Mouse (Mus musculus) right cerebral cortex, postnatal 4 days (tissue): ENCODE results near the gene Pold2.
A peak's percentile ranks its signal among the peaks of the same experiment; 100 is the strongest.

Experiments
- DNase-seq: peaks from one replicate; pipeline ENCODE4 v3.0.0-alpha.2; 2022

Pold2 gene

DNA sequence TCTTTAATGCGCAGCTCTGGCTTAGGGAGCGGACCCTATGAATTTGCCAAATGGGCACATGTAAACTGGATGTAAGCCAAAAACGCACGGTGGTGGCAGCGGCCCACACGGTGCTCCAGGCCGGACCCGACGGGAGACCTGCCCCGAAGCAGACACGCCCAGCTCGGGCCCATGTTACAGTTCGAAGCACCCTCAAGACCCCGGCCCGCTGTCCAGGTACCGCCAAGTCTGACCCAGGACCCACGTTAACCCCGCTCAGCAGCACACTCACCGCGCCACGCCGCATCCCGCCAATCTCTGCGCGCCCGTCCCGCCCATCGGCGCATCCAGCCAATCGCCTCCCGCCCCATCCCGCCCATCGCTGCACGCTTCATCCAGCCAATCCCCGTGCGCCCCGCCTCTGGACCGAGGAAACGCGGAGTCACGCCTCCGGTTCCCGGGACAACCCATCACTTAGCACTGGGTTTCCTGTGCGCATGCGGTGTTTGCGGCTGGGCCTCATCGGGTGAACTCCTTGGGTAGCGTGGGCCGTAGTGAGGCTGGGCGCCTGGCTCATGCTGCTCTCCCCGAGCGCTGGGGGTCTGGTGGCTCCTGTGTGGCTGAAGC lies at the start of gene Pold2:
Pold2 (minus strand) TSS at position 372 of the 606 bp plus-strand sequence.
- peak; percentile 96 for DNase-seq

GRCm38 (mm10) chr11:5926696-5927220 lies 48.7 kb upstream of the Pold2 start:
- no peak for DNase-seq

- no peak for DNase-seq
Measured at GRCm38 (mm10) chr11:5924699-5925098, 46.6 kb upstream of the Pold2 start.

- no peak for DNase-seq
Measured at GRCm38 (mm10) chr11:5920323-5920960, 42.4 kb upstream of the Pold2 start.

GRCm38 (mm10) chr11:5919606-5920005 lies 41.5 kb upstream of the Pold2 start:
- no peak for DNase-seq

- no peak for DNase-seq
Measured at GRCm38 (mm10) chr11:5918111-5918510, 40.0 kb upstream of the Pold2 start.

DNA sequence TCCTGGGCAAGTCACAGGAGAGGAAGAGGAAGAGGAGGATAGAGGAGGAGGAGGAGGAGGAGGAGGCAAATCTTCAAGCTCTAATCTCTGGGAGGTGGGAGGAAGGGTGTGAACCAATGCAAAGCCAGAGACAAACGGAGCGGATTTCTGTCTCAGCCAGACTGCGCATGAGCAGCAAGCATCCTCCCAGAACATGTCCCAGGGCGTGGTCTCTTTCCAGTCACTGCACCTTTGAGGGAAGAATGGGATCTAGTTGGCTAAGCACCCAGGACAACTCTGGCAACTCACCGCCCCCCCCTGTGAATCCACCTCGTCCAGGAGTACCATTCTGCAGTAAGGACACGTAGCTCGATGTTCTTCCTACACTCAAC lies 38.1 kb upstream of the Pold2 start:
- no peak for DNase-seq

DNA sequence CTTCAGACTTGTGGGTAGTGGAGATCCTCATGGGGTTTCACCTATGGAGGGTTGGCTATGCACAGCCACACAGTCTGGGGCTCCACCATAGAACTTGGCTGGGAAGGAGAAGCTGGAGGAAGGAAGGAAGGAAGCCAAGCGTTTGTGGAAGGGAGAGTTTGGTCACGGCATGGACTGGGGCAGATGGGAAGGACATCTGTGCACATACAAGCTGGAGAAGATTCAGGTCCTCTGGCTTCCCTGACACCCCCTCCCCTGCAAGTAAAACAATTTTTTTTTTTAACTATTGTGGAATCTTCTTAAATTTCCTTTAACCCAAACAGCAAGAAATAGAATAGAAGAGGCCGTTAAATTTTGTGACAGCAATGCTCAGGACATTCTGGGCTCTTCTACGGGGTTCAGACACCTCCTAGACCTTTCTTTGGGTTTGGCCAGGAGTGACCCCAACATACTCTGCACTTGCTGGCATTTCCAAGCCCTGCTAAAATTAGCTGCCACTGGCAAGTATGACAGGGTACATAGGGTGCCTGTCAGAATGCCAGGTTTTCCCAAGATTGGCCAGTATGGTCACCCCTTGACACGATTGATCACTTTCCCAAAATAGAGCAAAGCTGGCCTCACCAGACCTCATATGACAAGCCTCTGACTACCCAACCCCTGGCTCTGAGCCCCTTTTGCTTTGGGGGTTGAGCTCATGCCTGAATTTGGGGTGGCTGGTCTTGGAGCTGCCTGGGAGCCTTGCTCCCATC lies 37.5 kb upstream of the Pold2 start:
- no peak for DNase-seq

DNA sequence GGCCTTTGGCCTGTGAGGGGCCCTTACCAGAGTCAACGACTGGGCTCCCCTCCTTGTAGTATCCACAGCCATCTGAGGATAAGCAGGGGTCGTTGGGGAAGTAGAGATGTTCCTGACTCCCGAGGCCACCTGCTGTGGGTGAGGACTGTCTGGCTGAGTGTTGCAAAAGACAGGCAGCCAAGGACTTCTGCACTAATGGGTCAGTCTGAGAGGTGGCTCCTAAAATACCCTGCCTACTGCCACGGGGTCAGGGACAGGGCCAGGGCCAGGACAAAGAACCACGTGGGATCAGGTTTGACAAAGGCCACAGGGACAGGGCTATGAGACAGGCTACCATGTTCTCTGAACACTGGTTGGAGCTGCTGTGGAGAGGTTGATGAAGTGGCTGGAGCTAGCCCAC lies 36.8 kb upstream of the Pold2 start:
- DNase-seq: no peak

GRCm38 (mm10) chr11:5913936-5914335 lies 35.8 kb upstream of the Pold2 start:
- no peak for DNase-seq

GRCm38 (mm10) chr11:5913256-5913655 lies 35.2 kb upstream of the Pold2 start:
- DNase-seq: no peak

GRCm38 (mm10) chr11:5912635-5913034 lies 34.5 kb upstream of the Pold2 start:
- DNase-seq: peak; percentile 41

GRCm38 (mm10) chr11:5908642-5909041 lies 30.6 kb upstream of the Pold2 start:
- no peak for DNase-seq

GRCm38 (mm10) chr11:5907096-5907495 lies 29.0 kb upstream of the Pold2 start:
- DNase-seq: no peak

GRCm38 (mm10) chr11:5905778-5906518 lies 27.9 kb upstream of the Pold2 start:
- no peak for DNase-seq

DNA sequence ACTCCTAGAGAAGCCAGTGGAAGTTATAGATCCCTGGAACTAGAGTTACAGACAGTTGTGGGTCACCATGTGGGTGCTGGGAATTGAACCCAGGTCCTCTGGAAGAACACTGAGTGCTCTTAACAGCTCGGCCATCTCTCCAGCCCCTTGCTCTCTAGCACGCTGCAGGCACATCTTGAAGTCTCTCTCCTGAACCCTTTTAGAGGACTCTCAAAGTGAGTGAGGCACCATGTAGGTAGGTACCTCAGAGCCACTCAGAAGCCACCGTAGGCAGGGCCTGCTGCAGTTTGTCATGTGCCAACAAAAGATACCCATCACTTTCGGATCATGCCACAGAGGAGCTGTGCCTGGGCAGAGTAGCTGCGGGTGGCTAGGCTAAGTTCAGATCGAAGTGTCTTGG lies 26.8 kb upstream of the Pold2 start:
- no peak for DNase-seq

DNA sequence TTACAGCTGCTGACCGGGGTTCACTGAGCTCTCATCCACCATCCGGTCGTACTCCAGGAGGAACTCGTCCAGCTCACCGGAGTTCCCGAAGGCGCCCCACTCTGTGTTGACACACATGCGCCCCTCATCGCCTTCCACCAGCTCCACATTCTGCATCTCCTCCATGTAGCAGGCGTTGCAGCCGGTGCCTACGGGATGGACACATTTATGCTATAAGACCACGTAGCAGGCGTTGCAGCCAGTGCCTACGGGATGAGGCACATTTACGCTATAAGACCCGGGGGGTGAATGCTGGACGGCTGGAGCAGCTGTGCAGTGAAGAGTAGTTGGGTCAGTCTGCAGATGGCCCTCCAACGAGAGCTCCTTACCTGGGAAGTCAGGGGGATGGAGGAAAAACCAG lies 26.3 kb upstream of the Pold2 start:
- no peak for DNase-seq

DNA sequence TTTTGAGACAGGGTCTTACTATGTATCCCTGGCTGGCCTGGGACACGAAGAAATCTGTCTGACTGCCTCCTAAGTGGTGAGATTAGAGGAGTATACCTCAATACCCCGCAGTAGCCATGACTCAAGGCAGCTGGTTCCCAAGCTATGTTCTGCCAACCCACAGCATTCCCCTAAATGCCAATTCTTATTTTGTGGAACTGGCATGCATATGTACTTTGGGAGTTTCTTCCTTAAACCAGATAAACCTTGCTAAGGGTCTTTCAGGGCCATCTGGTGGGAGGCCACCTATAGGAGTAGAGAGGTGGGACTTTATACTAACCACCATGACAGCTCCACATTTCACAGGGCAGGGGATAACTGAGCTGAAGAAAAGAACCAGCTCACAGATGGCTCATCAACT lies 25.8 kb upstream of the Pold2 start:
- DNase-seq: no peak

- no peak for DNase-seq
Measured at GRCm38 (mm10) chr11:5902390-5902789, 24.3 kb upstream of the Pold2 start.

GRCm38 (mm10) chr11:5901950-5902349 lies 23.9 kb upstream of the Pold2 start:
- DNase-seq: peak; percentile 70

DNA sequence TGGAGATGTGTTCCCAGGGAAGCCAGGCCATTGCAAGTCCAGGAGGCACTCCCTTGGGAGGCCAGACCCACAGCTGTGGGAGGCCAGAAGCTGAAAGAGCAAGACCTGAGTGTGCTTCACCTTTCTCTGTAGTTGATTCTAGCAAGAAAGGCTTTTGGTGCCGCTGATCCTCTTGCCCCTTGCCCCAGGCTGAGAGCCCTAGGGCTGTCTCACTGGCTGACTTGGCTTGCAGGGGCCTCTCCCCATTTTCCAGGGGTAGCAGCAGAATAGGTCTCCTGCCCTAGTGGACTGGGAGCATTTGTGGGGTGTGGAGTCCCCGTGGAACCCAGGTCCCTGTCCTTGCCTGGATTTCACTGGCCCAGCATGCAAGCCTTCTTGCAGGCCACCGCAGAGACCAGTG lies 23.2 kb upstream of the Pold2 start:
- no peak for DNase-seq

DNA sequence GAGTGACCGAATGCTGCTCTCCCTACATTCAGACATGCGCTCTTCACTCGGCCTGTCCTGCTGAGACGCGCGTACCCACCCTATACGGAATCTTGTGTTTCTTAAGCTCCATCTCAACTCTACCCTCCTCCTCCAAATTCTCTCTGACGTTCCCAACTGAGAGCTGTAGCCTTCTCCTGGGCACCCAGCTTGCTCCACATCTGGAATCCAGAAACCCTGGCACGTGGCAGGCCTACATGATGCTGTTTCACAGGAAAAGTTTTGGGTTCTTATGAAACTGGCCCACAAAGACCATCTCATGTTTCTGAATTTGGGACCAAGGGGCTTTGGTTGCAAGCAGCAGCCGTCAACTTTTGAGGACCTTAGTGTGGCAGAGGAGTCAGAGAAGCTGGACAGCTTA lies 21.2 kb upstream of the Pold2 start:
- no peak for DNase-seq

- DNase-seq: no peak
Measured at GRCm38 (mm10) chr11:5898531-5898930, 20.4 kb upstream of the Pold2 start, which contains the start of gene Myl7. Gene Myl7 (minus strand): TSS chr11:5898782.
